Mouse (Mus musculus): ENCODE results near the gene Toporsl.

DNA sequence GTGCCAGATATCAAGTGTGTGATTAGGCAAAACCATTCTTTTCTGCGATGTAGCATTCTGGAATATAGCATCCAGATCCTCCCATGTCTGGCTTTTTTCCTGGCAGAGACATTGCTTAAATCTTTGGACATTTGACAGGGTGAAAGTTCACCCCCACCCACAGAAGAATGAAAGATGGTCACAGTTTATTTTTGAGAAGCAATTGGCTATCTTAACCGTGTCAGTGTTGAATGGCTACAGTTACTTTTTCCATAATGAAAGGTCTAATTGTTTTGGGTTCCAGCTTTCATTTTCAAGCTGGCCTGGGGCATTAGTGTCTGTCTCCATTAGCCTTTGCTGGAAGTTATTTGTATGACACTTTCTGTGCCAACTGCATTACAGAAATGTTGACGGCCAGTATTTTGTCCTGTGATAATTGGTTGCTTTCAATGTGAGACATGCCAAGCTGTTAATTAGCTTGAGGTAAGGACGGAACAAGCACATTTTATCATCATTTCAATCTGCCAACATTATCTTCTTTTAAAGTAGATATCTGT, 2.2 kb upstream of the Toporsl start:
- TF ChIP-seq CTCF (IDR thresholded peaks at IDR 0.05; ENCODE audit: low read depth) (no peak), EP300 (optimal IDR thresholded peaks at IDR 0.05) (no peak)
